Mouse (Mus musculus) gastrocnemius, postnatal 36 days (tissue): Measurements from ENCODE around the gene Mrap2. TPM values are rescaled to one million over a fixed set of nuclear protein-coding genes. Genes with fewer than 3 reads are reported as not detected.

Source experiments
- DNase-seq, 2 experiments: peaks; one replicate each; pipeline ENCODE4 v3.0.0; 2022
- intact Hi-C: fragments of 180-260 bp; cut with DNase I; formaldehyde crosslinking; loops from one replicate; pipeline ENCODE4 v1.15.1; 2025
- total RNA-seq, 2 experiments: library from RNA; stranded (reverse); gene quantifications; 2 replicates each; pipeline ENCODE4 v1.2.3; 2021

Mrap2 gene
- total RNA-seq, 2 experiments from 2014 or later, result 0.20 TPM; not detected in 1

DNA sequence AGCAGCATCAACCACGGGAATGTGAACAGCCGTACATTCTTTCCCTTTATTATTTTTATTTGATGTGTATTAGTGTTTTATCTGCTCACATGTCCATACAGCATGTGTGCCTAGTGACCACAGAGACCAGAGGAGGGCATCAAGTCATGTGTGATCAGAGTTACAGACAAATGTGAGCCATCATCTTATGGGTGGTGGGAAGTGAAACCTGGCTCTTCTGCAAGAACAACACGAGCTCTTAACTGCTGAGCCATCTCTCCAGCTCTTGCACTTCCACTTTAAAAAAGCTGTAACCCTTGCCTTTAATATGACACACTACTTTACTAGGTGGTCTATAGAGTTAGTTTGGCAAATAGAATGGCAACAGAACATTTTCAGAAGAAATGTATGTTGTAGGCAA is 27.4 kb downstream of the Mrap2 start:
- DNase-seq, result no peak
- intact Hi-C loops, result no loop called here

DNA sequence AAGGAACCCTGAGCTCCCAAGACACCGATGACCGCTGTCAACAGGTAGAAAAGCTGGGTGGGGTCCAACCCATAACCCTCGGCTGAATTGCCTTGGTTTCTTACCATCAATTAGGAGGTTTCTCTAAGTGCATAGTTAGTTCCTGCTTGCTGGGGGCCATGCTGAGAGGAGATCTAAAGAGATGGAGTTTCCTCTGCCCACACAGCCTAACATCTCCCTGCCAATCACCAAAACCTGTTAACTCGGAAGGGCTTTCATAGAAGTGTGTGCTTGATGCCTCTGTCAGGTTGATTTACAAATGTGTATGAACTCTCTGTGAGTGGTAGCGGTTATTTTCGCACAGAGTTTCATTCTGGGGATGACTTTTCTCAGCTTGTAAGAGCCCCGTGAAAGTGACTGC is 34.4 kb downstream of the Mrap2 start:
- DNase-seq, result no peak
- intact Hi-C loops, result no loop called here

DNA sequence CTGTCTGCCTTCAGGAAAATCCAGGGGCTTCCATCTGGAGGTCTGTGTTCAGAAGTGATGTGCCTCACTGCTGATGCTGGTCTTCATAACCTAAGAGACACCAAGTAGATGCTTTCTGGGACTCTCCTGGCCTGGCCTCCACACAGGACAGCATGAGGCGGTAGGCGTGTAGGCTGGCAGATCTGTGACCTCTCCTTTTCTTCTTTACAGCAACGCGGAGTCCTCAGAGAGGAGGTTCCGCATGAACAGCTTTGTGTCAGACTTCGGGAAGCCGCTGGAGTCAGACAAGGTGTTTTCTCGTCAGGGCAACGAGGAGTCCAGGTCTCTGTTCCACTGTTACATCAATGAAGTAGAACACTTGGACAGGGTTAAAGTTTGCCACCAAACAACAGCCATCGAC is 38.1 kb downstream of the Mrap2 start:
- intact Hi-C loops, result no loop called here
- no peak for DNase-seq

DNA sequence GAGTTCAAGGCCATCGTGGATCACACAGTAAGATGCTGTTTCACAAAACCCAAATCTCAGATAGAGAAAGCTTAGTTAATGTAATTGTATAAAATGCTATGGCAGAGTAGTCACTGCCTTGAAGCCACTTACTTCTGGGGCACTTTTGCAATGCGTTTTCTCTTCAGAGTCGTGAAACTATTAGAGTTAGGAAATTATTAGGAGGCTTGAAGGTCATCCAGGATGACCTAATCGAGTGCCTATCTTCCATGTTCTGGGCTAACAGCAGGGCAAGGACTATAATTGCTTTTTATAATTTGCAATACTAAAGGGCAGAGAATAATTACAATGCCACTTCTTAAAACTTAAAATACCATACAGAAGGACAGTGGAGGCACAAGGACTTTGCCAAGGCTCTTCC is 43.2 kb downstream of the Mrap2 start:
- intact Hi-C loops, result no loop called here
- no peak for DNase-seq

DNA sequence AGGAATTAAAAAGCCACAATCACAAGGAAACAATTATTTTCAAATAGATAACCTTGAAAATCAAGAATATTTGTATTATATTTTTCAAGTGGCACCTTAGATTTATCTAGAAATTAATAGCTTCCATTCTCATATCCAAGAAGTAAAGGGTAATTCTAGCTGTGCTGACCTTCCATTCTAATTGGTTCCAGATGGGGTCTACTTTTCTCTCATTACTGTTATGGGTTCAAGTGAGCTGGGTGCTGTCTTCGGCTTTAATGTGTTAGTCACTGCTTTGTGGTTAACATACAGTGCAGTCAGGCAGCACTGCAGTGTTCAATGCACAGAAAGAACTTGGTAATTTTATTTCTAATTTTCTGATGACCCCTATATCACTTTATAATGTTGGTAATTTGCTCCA is 49.6 kb downstream of the Mrap2 start:
- DNase-seq, result no peak
- intact Hi-C loops, result no loop called here

DNA sequence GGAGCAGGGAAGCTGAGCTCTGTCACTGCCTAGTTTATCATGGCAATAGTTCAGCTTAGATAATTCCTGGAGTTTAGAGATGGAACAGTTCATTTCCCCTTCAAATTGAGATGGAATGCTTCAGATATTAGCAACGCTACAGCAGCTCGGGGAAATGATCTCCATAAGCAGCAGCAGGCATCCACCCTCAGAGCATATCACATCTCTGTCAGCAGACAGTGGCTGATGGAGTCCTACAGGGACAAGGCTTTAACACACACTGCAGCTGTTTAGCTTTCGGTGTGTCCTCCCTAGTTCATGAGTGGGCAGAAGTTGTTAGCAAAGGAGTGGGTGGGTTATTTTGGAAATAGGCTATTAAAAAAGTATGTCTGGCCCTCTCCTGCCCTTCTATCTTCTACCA is 53.2 kb downstream of the Mrap2 start:
- intact Hi-C loops, result no loop called here
- DNase-seq, result no peak

DNA sequence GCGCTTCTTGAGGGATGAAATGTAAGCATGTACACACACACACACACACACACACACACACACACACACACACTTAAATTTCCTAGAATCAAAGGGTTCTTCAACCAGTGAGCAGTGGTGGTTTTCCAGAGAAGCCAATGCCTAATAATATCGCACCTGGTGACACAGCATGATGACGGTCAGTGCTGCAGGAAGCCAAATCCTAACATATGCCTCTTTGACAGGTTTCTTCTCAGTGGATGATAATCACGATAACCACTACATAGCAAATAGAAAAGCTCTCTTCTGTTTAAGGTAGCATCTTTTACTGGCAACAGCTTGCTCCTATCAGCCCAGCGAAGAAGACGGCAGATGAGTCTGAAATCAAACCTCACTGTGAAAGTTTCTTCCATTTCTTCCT is 53.9 kb downstream of the Mrap2 start:
- intact Hi-C loops, result no loop called here
- no peak for DNase-seq

DNA sequence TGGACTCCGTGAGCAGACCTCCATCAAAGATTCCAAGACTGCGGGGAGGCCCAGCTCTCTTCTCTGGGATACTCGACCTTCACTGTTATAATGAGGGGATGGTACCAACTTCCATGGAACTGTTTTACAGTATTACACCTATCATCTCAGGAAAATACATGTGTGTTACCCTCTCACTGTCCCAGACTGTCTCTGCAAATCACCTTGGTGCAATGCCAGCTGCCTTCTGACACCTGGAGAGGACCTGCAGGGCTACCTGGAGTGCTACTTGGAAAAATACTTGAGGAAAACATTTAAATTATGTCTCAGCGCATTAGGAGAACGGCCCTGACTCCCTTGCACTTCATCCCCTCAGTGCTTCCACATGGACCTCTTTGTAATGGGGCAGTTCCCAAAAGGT is 56.3 kb downstream of the Mrap2 start:
- intact Hi-C loops, result no loop called here
- no peak for DNase-seq

DNA sequence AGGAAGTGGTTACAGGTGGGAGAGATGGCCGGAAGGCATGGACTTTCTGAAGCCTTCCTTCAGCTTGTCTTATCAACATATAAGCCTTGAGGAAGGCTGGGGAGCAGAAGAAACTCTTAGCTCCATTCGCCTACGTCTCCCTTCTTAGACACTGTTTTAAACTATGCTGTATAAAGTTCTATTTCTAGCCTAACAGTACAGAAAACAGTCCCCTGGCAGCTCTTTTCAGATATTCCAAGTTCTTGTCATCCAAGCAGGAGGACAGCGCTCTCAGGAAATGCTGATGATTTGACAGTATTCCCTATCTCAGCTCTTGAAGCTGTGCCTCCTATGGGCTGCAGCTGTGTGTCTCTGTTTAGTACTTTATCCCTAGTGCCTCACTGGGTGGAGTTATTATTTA is 56.8 kb downstream of the Mrap2 start:
- intact Hi-C loops, result no loop called here
- no peak for DNase-seq

DNA sequence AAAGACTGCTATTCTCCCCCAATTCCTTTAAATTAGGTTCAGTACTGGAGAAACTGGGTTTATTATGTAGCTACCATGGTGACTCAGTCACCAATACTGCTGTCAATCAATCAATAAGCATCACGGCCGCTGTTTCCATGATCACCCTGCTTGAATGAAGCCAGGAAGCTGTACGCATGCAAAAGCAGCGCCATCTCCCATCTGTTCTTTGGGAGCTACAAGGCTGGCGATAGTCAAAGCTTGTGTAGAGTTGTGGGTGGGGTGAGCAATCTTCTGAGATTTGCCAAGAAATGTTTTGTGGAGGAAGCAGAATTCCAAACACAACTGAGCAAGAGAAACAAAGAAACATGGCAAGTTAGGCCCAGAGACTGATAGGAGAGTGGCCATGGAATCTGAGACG is 58.3 kb downstream of the Mrap2 start:
- no peak for DNase-seq
- intact Hi-C loops, result no loop called here

DNA sequence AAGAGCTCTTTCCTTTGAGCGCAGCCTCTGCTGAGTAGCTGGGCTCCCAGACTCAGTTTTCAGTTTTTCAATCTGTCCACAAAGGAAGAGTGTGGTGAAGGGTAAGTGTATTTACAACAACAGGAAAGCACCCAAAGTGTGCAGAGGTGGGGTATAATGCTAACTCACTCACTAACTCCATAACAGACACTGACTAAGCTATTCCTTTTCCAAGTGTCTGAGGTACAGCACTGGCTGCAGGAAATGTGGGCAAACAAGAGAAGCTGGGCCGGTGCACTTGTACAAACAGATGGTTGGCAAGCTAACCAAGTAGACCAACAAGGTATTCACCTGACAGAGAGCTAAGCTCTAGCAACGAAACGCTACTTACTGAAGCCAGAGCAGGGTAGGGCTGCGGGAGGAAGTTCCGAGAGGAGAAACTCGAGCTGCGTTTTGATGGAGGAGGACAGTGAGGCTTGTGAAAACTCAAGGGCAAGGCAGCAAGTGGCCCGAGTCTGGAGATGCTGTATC is 66.8 kb downstream of the Mrap2 start:
- intact Hi-C loops, result no loop called here
- no peak for DNase-seq

DNA sequence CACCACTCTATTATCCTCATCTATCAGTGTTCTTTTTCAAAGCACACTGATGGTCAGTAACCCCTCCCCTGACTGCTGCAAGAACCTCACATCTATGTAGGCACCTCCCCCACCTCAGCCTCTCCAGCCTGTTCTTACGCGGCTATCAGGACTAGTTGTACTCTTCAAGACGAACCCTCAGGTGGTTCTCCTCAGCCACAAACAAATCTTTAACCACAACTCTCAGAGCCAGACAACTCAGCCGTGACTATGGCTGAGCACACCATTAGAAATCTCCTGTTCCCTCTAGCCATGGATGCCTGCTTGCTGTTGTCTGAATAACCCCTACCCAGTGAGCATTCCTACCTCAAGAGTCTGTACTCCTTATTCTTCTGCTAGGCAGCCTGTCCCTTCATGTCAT is 69.1 kb downstream of the Mrap2 start:
- intact Hi-C loops, result no loop called here
- DNase-seq, result no peak

Other genes with a start within 250 kb of the Mrap2 start
- not detected for gene Ripply2, start 128.8 kb upstream of the Mrap2 start, total RNA-seq
- 10 to 100 TPM; 29.2 to 30.5 TPM for gene Cyb5r4, start 122.3 kb upstream of the Mrap2 start, total RNA-seq
- gene Cep162, start 111.2 kb downstream of the Mrap2 start, total RNA-seq, result 1 to 10 TPM; 1.5 to 2.4 TPM